Mouse (Mus musculus) left cerebral cortex, postnatal 10 days (tissue): ENCODE results near the gene Ppm1k. TPM values are rescaled to one million over a fixed set of nuclear protein-coding genes. Genes with fewer than 3 reads are reported as not detected.
"Not testable (repeated sequence)": the region's sequence is repeated elsewhere in the genome, so short reads cannot be mapped to it uniquely, and the experiment has no call there.

ENCODE experiments used
- DNase-seq, 2 experiments: peaks; one replicate each; pipeline ENCODE4 v3.0.0; 2021 to 2022; ENCODE audit warnings: low spot score in 2 of 2, mixed read lengths in 1 of 2; ENCODE audit errors: extremely low spot score in 1 of 2
- intact Hi-C: fragments of 180-260 bp; cut with DNase I; formaldehyde crosslinking; loops from one replicate; pipeline ENCODE4 v1.15.1; 2025
- total RNA-seq, 2 experiments: library from RNA; stranded (reverse); gene quantifications; 2 replicates each; pipeline ENCODE4 v1.2.3; 2021

Ppm1k gene
- total RNA-seq, 2 experiments from 2014 or later = 27.0 to 34.3 TPM

- intact Hi-C loops = loop anchor here (10.0 kb wide), 1 partner anchor 170 kb away; the partner anchor contains the start of gene Lancl2
- DNase-seq = peak; percentile 22 to 48
Observed at GRCm38 (mm10) chr6:57534611-57535286, 519 bp downstream of the Ppm1k start.

- DNase-seq = peak; percentile 13 to 54
- intact Hi-C loops = loop anchor here (10.0 kb wide), 1 partner anchor 171 kb away; the partner anchor contains the start of gene Lancl2
Observed at GRCm38 (mm10) chr6:57534231-57534610, 1.0 kb downstream of the Ppm1k start.

- no peak for DNase-seq
- intact Hi-C loops = loop anchor here (10.0 kb wide), 1 partner anchor 171 kb away; the partner anchor contains the start of gene Lancl2
Observed at GRCm38 (mm10) chr6:57533410-57533809, 1.9 kb downstream of the Ppm1k start.

DNA sequence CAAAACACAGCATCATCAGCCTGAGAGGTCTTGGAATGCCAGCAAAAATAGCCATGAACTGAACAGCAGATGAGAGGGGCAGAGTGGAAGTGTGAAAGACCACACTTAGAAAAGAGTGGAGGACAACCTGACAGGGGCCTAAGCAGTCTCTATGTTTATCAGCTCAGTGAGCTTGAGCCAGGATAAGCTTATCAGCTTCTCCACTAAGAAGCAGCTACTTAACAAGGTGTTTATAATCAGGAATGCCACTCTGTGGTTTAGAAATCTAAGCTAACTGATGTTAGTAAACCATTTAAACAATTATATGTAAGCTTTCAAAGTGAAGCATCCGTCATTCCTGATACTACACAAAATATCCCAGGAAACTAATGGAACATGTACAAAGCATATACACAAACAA lies 3.2 kb downstream of the Ppm1k start:
- no peak for DNase-seq
- intact Hi-C loops = loop anchor here (10.0 kb wide), 1 partner anchor 173 kb away; the partner anchor contains the start of gene Lancl2

DNA sequence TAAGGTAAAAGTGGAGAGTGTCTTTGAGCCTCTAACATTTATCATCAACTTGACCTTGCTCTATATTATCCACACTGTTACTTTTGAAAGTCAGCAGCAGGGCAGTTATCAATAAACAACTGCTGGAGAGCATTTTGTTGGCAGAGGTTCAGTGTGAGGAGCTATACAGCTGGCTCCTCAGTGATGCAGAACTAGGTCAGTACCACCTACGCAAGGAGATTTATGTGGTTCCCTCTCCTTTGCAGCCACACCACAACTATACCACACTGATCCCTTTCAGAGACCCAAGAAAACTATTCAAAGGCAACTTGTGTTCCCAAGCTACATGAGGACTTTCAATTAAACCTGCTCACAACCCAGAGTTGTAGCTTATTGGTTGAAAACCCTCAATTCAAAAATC lies 3.8 kb downstream of the Ppm1k start:
- no peak for DNase-seq
- intact Hi-C loops = loop anchor here (10.0 kb wide), 1 partner anchor 173 kb away; the partner anchor contains the start of gene Lancl2

- intact Hi-C loops = loop anchor here (10.0 kb wide), 1 partner anchor 174 kb away; the partner anchor contains the start of gene Lancl2
- no peak for DNase-seq
Observed at GRCm38 (mm10) chr6:57531011-57531410, 4.3 kb downstream of the Ppm1k start.

- intact Hi-C loops = no loop called here
- no peak for DNase-seq
Observed at GRCm38 (mm10) chr6:57529336-57529845, 5.9 kb downstream of the Ppm1k start.

- no peak for DNase-seq
- intact Hi-C loops = no loop called here
Observed at GRCm38 (mm10) chr6:57526933-57527332, 8.3 kb downstream of the Ppm1k start.

GRCm38 (mm10) chr6:57524742-57525141 lies 10.5 kb downstream of the Ppm1k start:
- peak in 1 of 2 experiments; percentile 28 for DNase-seq
- intact Hi-C loops = no loop called here

GRCm38 (mm10) chr6:57520749-57521652 lies 14.3 kb downstream of the Ppm1k start:
- no peak for DNase-seq
- intact Hi-C loops = no loop called here

- intact Hi-C loops = no loop called here
- DNase-seq = no peak
Observed at GRCm38 (mm10) chr6:57514035-57514374, 21.3 kb downstream of the Ppm1k start.

DNA sequence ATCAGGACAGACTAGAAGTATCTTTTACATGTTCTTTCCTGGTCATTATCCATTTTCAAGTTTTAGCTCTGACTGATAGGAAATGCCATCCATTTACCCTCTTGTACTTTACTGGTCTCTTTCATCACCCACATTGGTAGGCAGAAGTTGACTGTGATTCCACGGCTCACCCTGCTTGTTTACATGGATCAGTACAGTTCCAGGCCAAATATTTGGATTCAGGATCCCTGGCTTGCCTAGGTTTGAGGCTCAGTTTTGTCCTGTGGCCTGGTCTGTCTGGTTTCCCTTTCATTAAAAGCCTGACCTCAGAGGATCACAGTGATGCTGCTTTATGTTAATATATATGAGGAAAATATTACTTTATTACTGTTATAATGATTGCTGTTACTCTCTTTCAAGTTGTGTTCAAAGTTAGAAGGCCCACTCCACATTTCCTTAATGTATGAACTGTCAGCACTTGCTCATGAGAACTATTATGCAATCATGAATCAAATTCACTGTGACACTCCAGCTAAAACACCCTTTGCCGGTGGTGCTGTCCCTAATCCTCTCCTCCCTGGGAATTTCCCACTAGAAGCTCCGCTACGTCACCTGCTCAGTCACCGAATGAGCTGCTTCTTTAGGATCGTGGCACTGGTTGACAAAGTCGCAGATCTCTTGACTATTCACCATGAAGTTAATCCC lies 21.8 kb downstream of the Ppm1k start:
- intact Hi-C loops = no loop called here
- no peak for DNase-seq

GRCm38 (mm10) chr6:57511899-57512298 lies 23.4 kb downstream of the Ppm1k start:
- peak in 1 of 2 experiments; percentile 48 for DNase-seq
- intact Hi-C loops = no loop called here

GRCm38 (mm10) chr6:57503662-57504379 lies 31.4 kb downstream of the Ppm1k start:
- intact Hi-C loops = no loop called here
- DNase-seq = no peak

DNA sequence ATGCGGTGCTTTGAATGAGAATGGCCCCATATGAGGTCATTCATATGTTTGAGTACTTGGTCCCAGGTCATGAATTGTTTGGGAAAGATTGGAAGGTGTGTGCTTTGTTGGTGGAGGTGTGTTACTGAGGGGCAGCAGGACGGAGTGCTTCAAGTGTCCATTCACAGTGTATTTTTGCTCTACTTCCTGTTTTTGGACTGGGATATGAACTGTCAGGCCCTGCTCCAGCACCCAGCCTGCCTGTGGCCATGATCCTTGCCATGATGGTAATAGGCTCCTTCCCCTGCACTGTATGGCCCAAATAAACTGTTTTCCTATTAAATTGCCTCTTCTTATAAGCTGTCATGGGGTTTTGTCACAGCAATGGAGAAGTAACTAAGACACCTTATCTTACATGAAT lies 36.1 kb downstream of the Ppm1k start:
- intact Hi-C loops = no loop called here
- no peak for DNase-seq

DNA sequence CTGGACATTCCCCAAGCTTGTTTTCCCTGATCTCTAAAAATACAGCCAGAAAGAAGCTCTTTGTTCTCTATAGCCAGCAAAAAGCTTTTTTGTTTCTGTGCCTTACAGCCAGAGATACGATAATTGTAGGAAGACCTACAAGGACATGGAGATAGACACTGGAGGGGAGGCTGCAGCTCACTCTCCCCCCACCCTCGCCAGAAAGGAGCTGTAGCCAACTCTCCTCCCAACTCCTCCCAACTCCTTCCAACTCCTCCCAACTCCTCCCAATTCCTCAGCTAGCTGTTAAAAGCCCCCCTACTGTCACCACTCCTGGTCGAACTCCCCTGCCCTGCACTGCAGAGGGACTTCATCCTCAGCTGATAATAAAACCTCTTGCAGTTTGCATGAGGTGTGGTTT lies 67.1 kb downstream of the Ppm1k start:
- not testable (repeated sequence) for DNase-seq

More for the DNA sequence above, 67.1 kb downstream of the Ppm1k start:
- intact Hi-C loops = not testable (repeated sequence)
